Mouse (Mus musculus): ENCODE data around the gene Apoc3.

The Apoc3 gene

GRCm38 (mm10) chr9:46191644-46192043 is 43.8 kb downstream of the Apoc3 start:
- DNase-seq = no peak

GRCm38 (mm10) chr9:46191234-46191633 is 44.2 kb downstream of the Apoc3 start:
- no peak for DNase-seq

GRCm38 (mm10) chr9:46189381-46189780 is 46.1 kb downstream of the Apoc3 start:
- DNase-seq = no peak

- peak in 1 of 2 experiments; percentile 30 for DNase-seq
Observed at GRCm38 (mm10) chr9:46188956-46189355, 46.5 kb downstream of the Apoc3 start.

GRCm38 (mm10) chr9:46188370-46188769 is 47.1 kb downstream of the Apoc3 start:
- DNase-seq = no peak

- DNase-seq = no peak
Observed at GRCm38 (mm10) chr9:46186387-46186786, 49.0 kb downstream of the Apoc3 start.

GRCm38 (mm10) chr9:46185191-46185590 is 50.2 kb downstream of the Apoc3 start:
- DNase-seq = peak in 1 of 2 experiments; percentile 59

GRCm38 (mm10) chr9:46184542-46184941 is 50.9 kb downstream of the Apoc3 start:
- DNase-seq = no peak
